Mouse (Mus musculus) CH12.LX (cell line): Measurements from ENCODE around the gene Tmeff2. TPM values are rescaled to one million over a fixed set of nuclear protein-coding genes. Genes with fewer than 3 reads are reported as not detected.

ENCODE experiments used
- DNase-seq: peaks from one replicate; pipeline ENCODE4 v3.0.0-alpha.2; 2013; ENCODE audit errors: extremely low read depth
- H3K27ac ChIP-seq: 2 replicates; pipeline ENCODE4 v1.5.1; 2012; ENCODE audit warnings: low read depth, mild to moderate bottlenecking, control low read depth, moderate library complexity; ENCODE audit not compliant: insufficient read depth
- H3K27me3 ChIP-seq: replicated peaks from 2 replicates; pipeline ENCODE3; 2012; ENCODE audit warnings: inconsistent platforms
- H3K36me3 ChIP-seq, 2 experiments: replicated peaks in 1 of 2; 2 replicates each; pipeline versions ENCODE3 to v1.6.1; 2012; ENCODE audit warnings: inconsistent platforms in 1 of 2, low read length in 1 of 2, mild to moderate bottlenecking in 1 of 2, mixed read lengths in 1 of 2, moderate library complexity in 1 of 2; ENCODE audit not compliant: control insufficient read depth in 1 of 2, insufficient read depth in 1 of 2
- H3K4me1 ChIP-seq, 2 experiments: 2 replicates each; pipeline ENCODE4 v1.6.1; 2012; ENCODE audit warnings: inconsistent platforms in 1 of 2, moderate library complexity in 1 of 2; ENCODE audit not compliant: insufficient read depth in 2 of 2, control insufficient read depth in 1 of 2
- H3K4me2 ChIP-seq: 2 replicates; pipeline ENCODE4 v1.6.1; 2012; ENCODE audit warnings: low read depth, mild to moderate bottlenecking, control low read depth; ENCODE audit not compliant: poor library complexity, insufficient read depth, severe bottlenecking
- H3K4me3 ChIP-seq, 3 experiments: fragments of 150-350 bp in 1 of 3; sonication (generic) in 1 of 3; replicated peaks in 1 of 3; 2 replicates each; pipeline versions ENCODE3 to v1.5.1; 2011 to 2012; ENCODE audit warnings: low read depth in 2 of 3, low read length in 2 of 3, mild to moderate bottlenecking in 2 of 3, moderate library complexity in 2 of 3, control low read depth in 1 of 3, improper control_type of control experiment in 1 of 3, inconsistent platforms in 1 of 3, mixed read lengths in 1 of 3; ENCODE audit not compliant: poor library complexity in 1 of 3
- H3K79me2 ChIP-seq: replicated peaks from 2 replicates; pipeline ENCODE4 v1.6.1; 2012; ENCODE audit warnings: mild to moderate bottlenecking, moderate library complexity; ENCODE audit not compliant: control insufficient read depth, poor library complexity, insufficient read depth, severe bottlenecking; ENCODE audit errors: extremely low read depth
- H3K9ac ChIP-seq: 2 replicates; pipeline ENCODE4 v1.6.1; 2012; ENCODE audit warnings: low read depth, mild to moderate bottlenecking, control low read depth, moderate library complexity; ENCODE audit not compliant: insufficient read depth
- H3K9me3 ChIP-seq: replicated peaks from 2 replicates; pipeline ENCODE3; 2012; ENCODE audit warnings: low read length, inconsistent platforms, mixed read lengths
- BHLHE40 ChIP-seq: IDR thresholded peaks from 2 replicates; pipeline ENCODE4 v1.6.1; 2011; ENCODE audit warnings: mild to moderate bottlenecking, low read depth, low read length, improper control_type of control experiment
- CHD1 ChIP-seq: IDR thresholded peaks from 2 replicates; pipeline ENCODE4 v1.6.1; 2012; ENCODE audit warnings: low read depth, low read length, improper control_type of control experiment, inconsistent platforms
- CTCF ChIP-seq, 2 experiments: IDR thresholded peaks in 1 of 2; conservative IDR thresholded peaks in 1 of 2; 2 replicates each; pipeline ENCODE4 v1.5.1; 2011 to 2012; ENCODE audit warnings: low read depth in 2 of 2, low read length in 2 of 2, improper control_type of control experiment in 1 of 2, inconsistent platforms in 1 of 2, mild to moderate bottlenecking in 1 of 2, moderate library complexity in 1 of 2
- E2F4 ChIP-seq: IDR thresholded peaks from 2 replicates; pipeline ENCODE4 v1.6.1; 2011; ENCODE audit warnings: low read depth, low read length, improper control_type of control experiment; ENCODE audit not compliant: insufficient replicate concordance
- ELF1 ChIP-seq: IDR thresholded peaks from 2 replicates; pipeline ENCODE4 v1.6.1; 2014; ENCODE audit warnings: low read depth, mild to moderate bottlenecking, inconsistent platforms, low read length, improper control_type of control experiment
- EP300 ChIP-seq: IDR thresholded peaks from 2 replicates; pipeline ENCODE4 v1.6.1; 2011; ENCODE audit warnings: low read length, improper control_type of control experiment
- KAT2A ChIP-seq: IDR thresholded peaks from 2 replicates; pipeline ENCODE4 v1.6.1; 2012; ENCODE audit warnings: low read length, improper control_type of control experiment, inconsistent platforms; ENCODE audit not compliant: insufficient replicate concordance
- MAFK ChIP-seq: IDR thresholded peaks from 2 replicates; pipeline ENCODE4 v1.6.1; 2011; ENCODE audit warnings: low read length, improper control_type of control experiment; ENCODE audit not compliant: insufficient replicate concordance
- MXI1 ChIP-seq: IDR thresholded peaks from 2 replicates; pipeline ENCODE4 v1.6.1; 2011; ENCODE audit warnings: mild to moderate bottlenecking, low read depth, low read length, improper control_type of control experiment
- MYC ChIP-seq: IDR thresholded peaks from 2 replicates; pipeline ENCODE4 v1.6.1; 2011; ENCODE audit warnings: low read depth, mild to moderate bottlenecking, improper control_type of control experiment, low read length
- NELFE ChIP-seq: IDR thresholded peaks from 2 replicates; pipeline ENCODE4 v1.6.1; 2011; ENCODE audit warnings: low read depth, low read length, improper control_type of control experiment
- NRF1 ChIP-seq: IDR thresholded peaks from 2 replicates; pipeline ENCODE4 v1.6.1; 2014; ENCODE audit warnings: low read depth, mild to moderate bottlenecking, inconsistent platforms, low read length, improper control_type of control experiment, moderate library complexity
- POLR2AphosphoS2 ChIP-seq: IDR thresholded peaks from 2 replicates; pipeline ENCODE4 v1.6.1; 2011; ENCODE audit warnings: low read depth, low read length, improper control_type of control experiment
- RCOR1 ChIP-seq: conservative IDR thresholded peaks from 2 replicates; pipeline ENCODE4 v1.6.1; 2012; ENCODE audit warnings: low read depth, mild to moderate bottlenecking, inconsistent platforms, low read length, improper control_type of control experiment
- SIN3A ChIP-seq: IDR thresholded peaks from 2 replicates; pipeline ENCODE4 v1.6.1; 2012; ENCODE audit warnings: low read length, improper control_type of control experiment, inconsistent platforms
- SMC3 ChIP-seq: IDR thresholded peaks from 2 replicates; pipeline ENCODE4 v1.6.1; 2011; ENCODE audit warnings: low read depth, low read length, improper control_type of control experiment
- UBTF ChIP-seq: IDR thresholded peaks from 2 replicates; pipeline ENCODE4 v1.6.1; 2012; ENCODE audit warnings: low read depth, mild to moderate bottlenecking, inconsistent platforms, low read length, improper control_type of control experiment, moderate library complexity
- USF1 ChIP-seq: IDR thresholded peaks from 2 replicates; pipeline ENCODE4 v1.6.1; 2014; ENCODE audit warnings: low read depth, mild to moderate bottlenecking, inconsistent platforms, low read length, improper control_type of control experiment
- ZC3H11A ChIP-seq: IDR thresholded peaks from 2 replicates; pipeline ENCODE4 v1.6.1; 2012; ENCODE audit warnings: low read depth, mild to moderate bottlenecking, inconsistent platforms, low read length, improper control_type of control experiment
- ZKSCAN1 ChIP-seq: IDR thresholded peaks from 2 replicates; pipeline ENCODE4 v1.6.1; 2012; ENCODE audit warnings: low read depth, inconsistent platforms, low read length, improper control_type of control experiment, borderline replicate concordance
- ZMIZ1 ChIP-seq: IDR thresholded peaks from 2 replicates; pipeline ENCODE4 v1.6.1; 2012; ENCODE audit warnings: low read depth, mild to moderate bottlenecking, inconsistent platforms, low read length, improper control_type of control experiment
- dilution Hi-C: fragments of 300-500 bp; cut with MboI; formaldehyde crosslinking; loops from 2 replicates; pipeline ENCODE4 v1.14.3; 2020; ENCODE audit warnings: low sequenced_read_pairs; ENCODE audit not compliant: extremely low pct_unique_long_range_greater_than_20kb, extremely low pct_ligation_motif_present
- in situ Hi-C: fragments of 300-500 bp; cut with MboI; formaldehyde crosslinking; loops from 3 replicates; pipeline ENCODE4 v1.14.3; 2019; ENCODE audit warnings: low sequenced_read_pairs, low pct_ligation_motif_present, low pct_unique_long_range_greater_than_20kb, mixed read lengths
- polyA plus RNA-seq: library from polyadenylated mRNA; unstranded; fragments of >175 nt; gene quantifications from 2 replicates; pipeline ENCODE4 v1.2.1, GENCODE M21; 2012; ENCODE audit warnings: low read depth; ENCODE audit not compliant: insufficient read length
- total RNA-seq, 2 experiments: library from RNA; depleted of rRNA; stranded (reverse); fragments of 300-350 nt in 1 of 2; fragments of >200 nt in 1 of 2; gene quantifications; 2 replicates each; pipeline ENCODE4 v1.2.3; 2012 to 2014

Tmeff2 gene
- total and polyA plus RNA-seq, 3 experiments: not detected

GRCm38 (mm10) chr1:51069288-51069687 lies 168.8 kb downstream of the Tmeff2 start:
- H3K36me3 ChIP-seq: no peaks in the 10 kb centered on the region
- H3K27me3 ChIP-seq: no peaks in the 10 kb centered on the region
- no peaks in the 10 kb centered on the region for H3K9me3 ChIP-seq
- no peak overlapping the region for H3K27ac ChIP-seq
- no peak overlapping the region for H3K9ac ChIP-seq
- H3K4me3 ChIP-seq: no peak overlapping the region
- no peak for TF ChIP-seq CHD1
- peak; percentile 84 for TF ChIP-seq MAFK
- TF ChIP-seq, all 38 proteins: peak for 1
- H3K4me2 ChIP-seq: no peak overlapping the region
- dilution Hi-C loops (no loop called here), in situ Hi-C loops (no loop called here)
- no peaks in the 10 kb centered on the region for H3K4me1 ChIP-seq
- no peak for DNase-seq
- H3K79me2 ChIP-seq: no peaks in the 10 kb centered on the region

GRCm38 (mm10) chr1:51074076-51074475 lies 173.6 kb downstream of the Tmeff2 start:
- Histone ChIP-seq H3K4me3 (no peak overlapping the region), H3K79me2 (no peaks in the 10 kb centered on the region), H3K9ac (no peak overlapping the region), H3K27ac (no peak overlapping the region), H3K27me3 (no peaks in the 10 kb centered on the region), H3K4me1 (no peaks in the 10 kb centered on the region), H3K9me3 (no peaks in the 10 kb centered on the region), H3K36me3 (no peaks in the 10 kb centered on the region)
- dilution Hi-C loops: no loop called here
- DNase-seq: no peak
- in situ Hi-C loops: no loop called here
- TF ChIP-seq NRF1 (no peak), SIN3A (no peak), MXI1 (no peak), RCOR1 (no peak), E2F4 (no peak), UBTF (no peak), BHLHE40 (no peak), NELFE (no peak), CTCF (conservative IDR thresholded peaks at IDR 0.05 in 1 of 2, IDR thresholded peaks at IDR 0.05 in 1 of 2; ENCODE audit: low read depth in 2 of 2, low read length in 2 of 2) (no peak)
- TF ChIP-seq, all 38 proteins: peak for 0
- no peak overlapping the region for H3K4me2 ChIP-seq

- Histone ChIP-seq H3K4me1 (no peaks in the 10 kb centered on the region), H3K9me3 (no peaks in the 10 kb centered on the region), H3K27ac (no peak overlapping the region), H3K79me2 (no peaks in the 10 kb centered on the region), H3K4me3 (no peak overlapping the region), H3K9ac (no peak overlapping the region), H3K4me2 (no peak overlapping the region), H3K36me3 (no peaks in the 10 kb centered on the region), H3K27me3 (no peaks in the 10 kb centered on the region)
- DNase-seq: no peak
- dilution Hi-C loops (no loop called here), in situ Hi-C loops (no loop called here)
- TF ChIP-seq KAT2A: no peak
- TF ChIP-seq MXI1: no peak
- no peak for TF ChIP-seq RCOR1
- no peak for TF ChIP-seq ZMIZ1
- TF ChIP-seq CTCF (conservative IDR thresholded peaks at IDR 0.05 in 1 of 2, IDR thresholded peaks at IDR 0.05 in 1 of 2; ENCODE audit: low read depth in 2 of 2, low read length in 2 of 2): no peak
- TF ChIP-seq EP300: no peak
- TF ChIP-seq ZC3H11A: no peak
- TF ChIP-seq USF1: no peak
- TF ChIP-seq NELFE: no peak
- no peak for TF ChIP-seq ELF1
- TF ChIP-seq BHLHE40: no peak
- TF ChIP-seq SMC3: no peak
- TF ChIP-seq ZKSCAN1: no peak
- TF ChIP-seq POLR2AphosphoS2: no peak
- TF ChIP-seq MYC: no peak
These were observed 175.6 kb downstream of the Tmeff2 start for GRCm38 (mm10) chr1:51075785-51076771.
